Mouse (Mus musculus) hindbrain, postnatal 0 days (tissue): ENCODE measurements around the gene Eid2. TPM values are rescaled to one million over a fixed set of nuclear protein-coding genes. Genes with fewer than 3 reads are reported as not detected.

Source experiments
- ATAC-seq: fragments of 200-750 bp; cut with Nextera tagmentation; 2 replicates; pipeline ENCODE4 v1.8.0; 2017; ENCODE audit warnings: mild to moderate bottlenecking, moderate TSS enrichment, moderate library complexity
- DNase-seq: peaks from one replicate; pipeline ENCODE4 v3.0.0-alpha.2; 2015; ENCODE audit warnings: low spot score
- H3K27ac ChIP-seq: fragments of 300-500 bp; sonication (generic); 2 replicates; pipeline ENCODE4 v1.5.1; 2014; ENCODE audit warnings: mild to moderate bottlenecking
- H3K27me3 ChIP-seq: fragments of 300-500 bp; sonication (generic); 2 replicates; pipeline ENCODE4 v1.6.1; 2014; ENCODE audit warnings: low read length, mixed read lengths; ENCODE audit not compliant: insufficient read depth
- H3K36me3 ChIP-seq: fragments of 300-500 bp; sonication (generic); 2 replicates; pipeline ENCODE4 v1.6.1; 2014; ENCODE audit warnings: low read length, mixed read lengths; ENCODE audit not compliant: insufficient read depth
- H3K4me1 ChIP-seq: fragments of 300-500 bp; sonication (generic); 2 replicates; pipeline ENCODE4 v1.6.1; 2014; ENCODE audit warnings: antibody characterized with exemption, low read length, mixed read lengths; ENCODE audit not compliant: insufficient read depth
- H3K4me2 ChIP-seq: fragments of 300-500 bp; sonication (generic); 2 replicates; pipeline ENCODE4 v1.6.1; 2014; ENCODE audit warnings: low read depth, mild to moderate bottlenecking, low read length, moderate library complexity, mixed read lengths
- H3K4me3 ChIP-seq: fragments of 300-500 bp; sonication (generic); 2 replicates; pipeline ENCODE4 v1.5.1; 2014; ENCODE audit warnings: low read length
- H3K9ac ChIP-seq: fragments of 300-500 bp; sonication (generic); replicated peaks from 2 replicates; pipeline ENCODE4 v1.6.1; 2014; ENCODE audit warnings: mild to moderate bottlenecking, low read length, moderate library complexity, mixed read lengths
- H3K9me3 ChIP-seq: fragments of 300-500 bp; sonication (generic); 2 replicates; pipeline ENCODE4 v1.6.1; 2016; ENCODE audit warnings: low read length, mixed read lengths
- CTCF ChIP-seq: IDR thresholded peaks from 2 replicates; pipeline ENCODE4 v1.5.1; 2016; ENCODE audit warnings: antibody characterized with exemption, control low read depth, low read depth
- WGBS: fragments of 180-500 bp; shearing (Covaris S2); extraction: QIAGEN DNeasy Blood & Tissue Kit; methylation state at CpG from one replicate; pipeline ENCODE4 v1.1.7; 2014; 5-methylcytosine and 5-hydroxymethylcytosine counted together
- polyA plus RNA-seq: library from polyadenylated mRNA; unstranded; fragments of >200 nt; fragmentation: Nextera tagmentation; extraction: Ambion mirVana; gene quantifications from 2 replicates; pipeline ENCODE4 v1.2.1, GENCODE M21; 2015
- total RNA-seq: library from RNA; depleted of rRNA; stranded (reverse); fragments of >200 nt; gene quantifications from 2 replicates; pipeline ENCODE4 v1.2.3, GENCODE M21; 2014

Gene Eid2
- total and polyA plus RNA-seq, 2 experiments from 2014 or later: 21.0 to 48.4 TPM

GRCm38 (mm10) chr7:28290165-28290564 is 22.5 kb downstream of the Eid2 start:
- peaks cover 7% of the 10 kb centered on the region; the same call in 1 of the 2 replicates for H3K4me1 ChIP-seq
- H3K4me2 ChIP-seq: peak overlapping the region; percentile 58
- H3K27me3 ChIP-seq: peaks cover 11% of the 10 kb centered on the region
- no peaks in the 10 kb centered on the region for H3K36me3 ChIP-seq
- WGBS: 1% methylated on average over 16 of the region's 18 CpGs
- H3K27ac ChIP-seq: 0 out of 2 replicates have a peak overlapping the region, but pooled peaks have one; percentile 15
- peak; percentile 41 for TF ChIP-seq CTCF
- peak overlapping the region; percentile 35 for H3K4me3 ChIP-seq
- no peaks in the 10 kb centered on the region for H3K9me3 ChIP-seq
- DNase-seq (peak; percentile 59), ATAC-seq (peak; percentile 12)
- H3K9ac ChIP-seq: peak overlapping the region; percentile 35; the same call in 1 of the 2 replicates

- Histone ChIP-seq H3K9me3 (no peaks in the 10 kb centered on the region), H3K27me3 (peaks cover 11% of the 10 kb centered on the region), H3K4me1 (peaks cover 7% of the 10 kb centered on the region; the same call in 1 of the 2 replicates), H3K27ac (peak within 1 kb of the TSS; percentile 15; the same call in 1 of the 2 replicates), H3K9ac (peak within 1 kb of the TSS; percentile 35), H3K4me3 (peak within 1 kb of the TSS; percentile 35), H3K4me2 (peak within 1 kb of the TSS; percentile 58), H3K36me3 (no peaks in the 10 kb centered on the region)
- ATAC-seq: peak; percentile 73
- peak; percentile 74 for DNase-seq
- peak; percentile 64 for TF ChIP-seq CTCF
- 2% methylated on average over 47 of the region's 52 CpGs for WGBS
These were observed 23.2 kb downstream of the Eid2 start, which contains the start of gene Selenov for GRCm38 (mm10) chr7:28290638-28291590. Gene Selenov, minus strand, starts transcription at chr7:28291186.

- peak; percentile 76 for ATAC-seq
These were observed 26.8 kb downstream of the Eid2 start for GRCm38 (mm10) chr7:28294481-28294880.

GRCm38 (mm10) chr7:28298837-28299625 is 31.4 kb downstream of the Eid2 start:
- Histone ChIP-seq H3K27ac (no peak overlapping the region), H3K4me2 (peak overlapping the region; percentile 35), H3K36me3 (no peaks in the 10 kb centered on the region), H3K27me3 (no peaks in the 10 kb centered on the region), H3K9me3 (no peaks in the 10 kb centered on the region), H3K9ac (0 out of 2 replicates have a peak overlapping the region, but pooled peaks have one; percentile 10), H3K4me3 (peak overlapping the region; percentile 11; the same call in 1 of the 2 replicates), H3K4me1 (0 out of 2 replicates have a peak, but pooled peaks cover 8% of the 10 kb centered on the region)
- TF ChIP-seq CTCF: peak; percentile 77
- ATAC-seq: peak; percentile 67
- DNase-seq: peak; percentile 90
- 15% methylated on average over 43 of the region's 43 CpGs for WGBS

More at GRCm38 (mm10) chr7:28294481-28294880, 26.8 kb downstream of the Eid2 start:
- Histone ChIP-seq H3K4me2 (peak overlapping the region; percentile 81), H3K9ac (peak overlapping the region; percentile 51), H3K27me3 (peaks cover 4% of the 10 kb centered on the region; the same call in 1 of the 2 replicates), H3K9me3 (no peaks in the 10 kb centered on the region), H3K4me3 (peak overlapping the region; percentile 49), H3K36me3 (no peaks in the 10 kb centered on the region), H3K4me1 (peaks cover 7% of the 10 kb centered on the region; the same call in 1 of the 2 replicates), H3K27ac (no peak overlapping the region)
- WGBS: 1% methylated on average over 62 of the region's 63 CpGs
- no peak for TF ChIP-seq CTCF
- DNase-seq: peak; percentile 93

- Histone ChIP-seq H3K4me1 (0 out of 2 replicates have a peak, but pooled peaks cover 8% of the 10 kb centered on the region), H3K27me3 (no peaks in the 10 kb centered on the region), H3K4me2 (peak within 1 kb of the TSS; percentile 61), H3K9me3 (no peaks in the 10 kb centered on the region), H3K4me3 (peak within 1 kb of the TSS; percentile 35), H3K36me3 (peaks cover 19% of the 10 kb centered on the region), H3K9ac (peak within 1 kb of the TSS; percentile 46), H3K27ac (peak within 1 kb of the TSS; percentile 46)
- peak; percentile 77 for DNase-seq
- TF ChIP-seq CTCF: peak; percentile 69
- ATAC-seq: peak; percentile 36
- WGBS: 2% methylated on average over 30 of the region's 30 CpGs
These were observed 34.1 kb downstream of the Eid2 start, which contains the start of gene Dll3 for GRCm38 (mm10) chr7:28301616-28302433. Gene Dll3, minus strand, starts transcription at chr7:28302238.
